Mouse (Mus musculus): ENCODE measurements at regions not wholly inside any gene's neighbourhood (a gene's known extent, or its start where the extent isn't known, plus 50 kb on each side); places are given as distances from the start of the nearest gene placed in this dataset.
"Not testable (repeated sequence)": the region's sequence is repeated elsewhere in the genome, so short reads cannot be mapped to it uniquely, and the experiment has no call there.

GRCm38 (mm10) chr1:47299311-47299710 lies 406.7 kb upstream of the Slc39a10 start:
- no peak for DNase-seq (ENCODE audit: low spot score)

- DNase-seq (ENCODE audit: low spot score), result no peak
These were observed 393.0 kb upstream of the Slc39a10 start for GRCm38 (mm10) chr1:47285639-47286038.

GRCm38 (mm10) chr1:47278321-47279020 lies 385.8 kb upstream of the Slc39a10 start:
- no peak for DNase-seq (ENCODE audit: low spot score)

- no peak for DNase-seq (ENCODE audit: low spot score)
These were observed 385.2 kb upstream of the Slc39a10 start for GRCm38 (mm10) chr1:47277839-47278238.

GRCm38 (mm10) chr1:47272131-47272530 lies 379.5 kb upstream of the Slc39a10 start:
- no peak for DNase-seq (ENCODE audit: low spot score)

- no peak for DNase-seq (ENCODE audit: low spot score)
These were observed 371.0 kb upstream of the Slc39a10 start for GRCm38 (mm10) chr1:47263611-47264010.

GRCm38 (mm10) chr1:47261505-47262130 lies 369.0 kb upstream of the Slc39a10 start:
- no peak for DNase-seq (ENCODE audit: low spot score)

- not testable (repeated sequence) for DNase-seq (ENCODE audit: low spot score)
These were observed 358.1 kb upstream of the Slc39a10 start for GRCm38 (mm10) chr1:47250706-47251105.

- DNase-seq (ENCODE audit: low spot score), result no peak
These were observed 324.4 kb upstream of the Slc39a10 start for GRCm38 (mm10) chr1:47217088-47217487.

GRCm38 (mm10) chr1:47216419-47217002 lies 323.9 kb upstream of the Slc39a10 start:
- DNase-seq (ENCODE audit: low spot score), result no peak

- no peak for DNase-seq (ENCODE audit: low spot score)
These were observed 320.8 kb upstream of the Slc39a10 start for GRCm38 (mm10) chr1:47213476-47213875.

GRCm38 (mm10) chr1:47193001-47193400 lies 300.3 kb upstream of the Slc39a10 start:
- DNase-seq (ENCODE audit: low spot score), result no peak

- DNase-seq (ENCODE audit: low spot score), result no peak
These were observed 271.8 kb upstream of the Slc39a10 start for GRCm38 (mm10) chr1:47164417-47164816.

- DNase-seq (ENCODE audit: low spot score), result no peak
These were observed 271.3 kb upstream of the Slc39a10 start for GRCm38 (mm10) chr1:47163808-47164410.

- DNase-seq (ENCODE audit: low spot score), result not testable (repeated sequence)
These were observed 237.4 kb upstream of the Slc39a10 start for GRCm38 (mm10) chr1:47130031-47130430.

- DNase-seq (ENCODE audit: low spot score), result no peak
These were observed 227.0 kb upstream of the Slc39a10 start for GRCm38 (mm10) chr1:47119636-47120035.

- not testable (repeated sequence) for DNase-seq (ENCODE audit: low spot score)
These were observed 224.0 kb upstream of the Slc39a10 start for GRCm38 (mm10) chr1:47116681-47117080.

- no peak for DNase-seq (ENCODE audit: low spot score)
These were observed 219.8 kb upstream of the Slc39a10 start for GRCm38 (mm10) chr1:47112494-47112893.

- no peak for DNase-seq (ENCODE audit: low spot score)
These were observed 211.4 kb upstream of the Slc39a10 start for GRCm38 (mm10) chr1:47104055-47104454.

GRCm38 (mm10) chr1:47103321-47103988 lies 210.8 kb upstream of the Slc39a10 start:
- no peak for DNase-seq (ENCODE audit: low spot score)

- DNase-seq (ENCODE audit: low spot score), result no peak
These were observed 204.7 kb upstream of the Slc39a10 start for GRCm38 (mm10) chr1:47097084-47097996.
